ENCODE assay signal across 14 mouse cellular contexts in genomic region chr1:23168504-23168903, GRCm38 (mm10).
DNase-seq lines count a peak whose midpoint lies in the region; ATAC-seq and TF ChIP-seq lines count a peak whose summit lies in the region.
"Had no signal": no experiment of that assay in that cellular context is flagged by ENCODE, and none has a peak within 500 bp of the region (broad histone marks: within the 10 kb centered on the region; RNA-seq: fewer than 3 reads in every experiment).

No protein-coding gene starts in this region.

- TF ChIP-seq POLR2A in brain, embryonic 14.5 days (IDR thresholded peaks at IDR 0.05; ENCODE audit: borderline replicate concordance, extremely low read depth, insufficient read depth, insufficient read length, poor library complexity, severe bottlenecking): no peak

- H3K4me3 ChIP-seq in hindbrain, postnatal 0 days (ENCODE audit: low read length): no peak overlapping the region
- no peak overlapping the region for H3K4me3 ChIP-seq in hindbrain, embryonic 10.5 days
- no peak overlapping the region for H3K4me3 ChIP-seq in liver, postnatal 0 days (ENCODE audit: low read depth, low read length)
- H3K4me3 ChIP-seq in liver, embryonic 11.5 days (ENCODE audit: low read depth, low read length): no peak overlapping the region
- H3K4me3 ChIP-seq: forebrain, embryonic 10.5 days; heart, embryonic 15.5 days; hindbrain, embryonic 15.5 days; kidney, embryonic 15.5 days had no signal

- peak; percentile 14; the same call in 1 of the 2 replicates for TF ChIP-seq CTCF in hindbrain, postnatal 0 days (IDR thresholded peaks at IDR 0.05; ENCODE audit: low read depth)
- TF ChIP-seq CTCF in liver, postnatal 0 days (IDR thresholded peaks at IDR 0.05; ENCODE audit: low read depth): peak; percentile 54
- TF ChIP-seq CTCF in brain, embryonic 14.5 days (IDR thresholded peaks at IDR 0.05; ENCODE audit: borderline replicate concordance, extremely low read depth, insufficient read depth, insufficient read length): peak; percentile 6; the same call in 1 of the 2 replicates

- no peak for ATAC-seq in hindbrain, postnatal 0 days
- ATAC-seq in liver, postnatal 0 days: no peak
- ATAC-seq in liver, embryonic 11.5 days (replicated peaks; ENCODE audit: low FRiP score): no peak

- H3K4me1 ChIP-seq in hindbrain, postnatal 0 days (ENCODE audit: insufficient read depth, low read length): no peaks in the 10 kb centered on the region
- no peaks in the 10 kb centered on the region for H3K4me1 ChIP-seq in hindbrain, embryonic 10.5 days (replicated peaks)
- H3K4me1 ChIP-seq in liver, postnatal 0 days (ENCODE audit: insufficient read depth): 0 out of 2 replicates have a peak, but pooled peaks cover 2% of the 10 kb centered on the region
- H3K4me1 ChIP-seq in liver, embryonic 11.5 days (replicated peaks; ENCODE audit: control insufficient read depth, insufficient read depth, low read length): no peaks in the 10 kb centered on the region
- H3K4me1 ChIP-seq: forebrain, embryonic 10.5 days; heart, embryonic 15.5 days; hindbrain, embryonic 15.5 days; kidney, embryonic 15.5 days had no signal

- H3K27ac ChIP-seq in hindbrain, postnatal 0 days: no peak overlapping the region
- no peak overlapping the region for H3K27ac ChIP-seq in hindbrain, embryonic 10.5 days
- no peak overlapping the region for H3K27ac ChIP-seq in liver, postnatal 0 days (ENCODE audit: low read depth)
- no peak overlapping the region for H3K27ac ChIP-seq in liver, embryonic 11.5 days (ENCODE audit: low read depth, low read length)
- H3K27ac ChIP-seq: forebrain, embryonic 10.5 days; heart, embryonic 15.5 days; hindbrain, embryonic 15.5 days; kidney, embryonic 15.5 days had no signal

- no peak for TF ChIP-seq EP300 in liver, postnatal 0 days (IDR thresholded peaks at IDR 0.05; ENCODE audit: low read depth)

- H3K4me2 ChIP-seq in hindbrain, postnatal 0 days (ENCODE audit: low read depth, low read length): no peak overlapping the region
- H3K4me2 ChIP-seq in liver, postnatal 0 days (ENCODE audit: low read depth, low read length): no peak overlapping the region
- no peak overlapping the region for H3K4me2 ChIP-seq in liver, embryonic 11.5 days
- H3K4me2 ChIP-seq: heart, embryonic 15.5 days; hindbrain, embryonic 15.5 days; kidney, embryonic 15.5 days had no signal

- WGBS in hindbrain, postnatal 0 days: 93% methylated on average over 4 of the region's 4 CpGs
- WGBS in hindbrain, embryonic 10.5 days: 93% methylated on average over 4 of the region's 4 CpGs
- WGBS in liver, postnatal 0 days (ENCODE audit: insufficient replicate concordance): 79% methylated on average over 4 of the region's 4 CpGs
- WGBS in liver, embryonic 11.5 days: 81% methylated on average over 4 of the region's 4 CpGs

- no peak overlapping the region for H3K9ac ChIP-seq in hindbrain, postnatal 0 days (replicated peaks; ENCODE audit: low read length)
- H3K9ac ChIP-seq in liver, postnatal 0 days (replicated peaks): no peak overlapping the region
- H3K9ac ChIP-seq in liver, embryonic 11.5 days (ENCODE audit: low read depth, low read length): no peak overlapping the region
- H3K9ac ChIP-seq: heart, embryonic 15.5 days; hindbrain, embryonic 15.5 days; kidney, embryonic 15.5 days had no signal

- H3K27me3 ChIP-seq in hindbrain, postnatal 0 days (ENCODE audit: insufficient read depth, low read length): no peaks in the 10 kb centered on the region
- no peaks in the 10 kb centered on the region for H3K27me3 ChIP-seq in hindbrain, embryonic 10.5 days (ENCODE audit: insufficient read depth, poor library complexity, severe bottlenecking)
- no peaks in the 10 kb centered on the region for H3K27me3 ChIP-seq in liver, postnatal 0 days (ENCODE audit: insufficient read depth, low read length)
- no peaks in the 10 kb centered on the region for H3K27me3 ChIP-seq in liver, embryonic 11.5 days (replicated peaks; ENCODE audit: control insufficient read depth, insufficient read depth, low read length)
- H3K27me3 ChIP-seq: heart, embryonic 15.5 days; hindbrain, embryonic 15.5 days; kidney, embryonic 15.5 days had no signal

- no peak for DNase-seq in hindbrain, postnatal 0 days (ENCODE audit: low spot score)
- DNase-seq in hindbrain, embryonic 10.5 days (ENCODE audit: low spot score): no peak
- DNase-seq in liver, postnatal 0 days: no peak
- DNase-seq in liver, embryonic 11.5 days (ENCODE audit: low spot score): no peak
- DNase-seq in ES-CJ7 (ENCODE audit: low read depth, low spot score): peak; percentile 21
- DNase-seq in brain, embryonic 14.5 days (ENCODE audit: low read depth): no peak
- DNase-seq in cerebellum, postnatal 4 days (ENCODE audit: low spot score in 2 of 2): no peak
- DNase-seq: adrenal gland, postnatal 10 days; cerebellum, adult 2 months; midbrain, embryonic 14.5 days had no signal

- no peaks in the 10 kb centered on the region for H3K36me3 ChIP-seq in hindbrain, postnatal 0 days (ENCODE audit: insufficient read depth, low read length)
- H3K36me3 ChIP-seq in hindbrain, embryonic 10.5 days: no peaks in the 10 kb centered on the region
- no peaks in the 10 kb centered on the region for H3K36me3 ChIP-seq in liver, postnatal 0 days (replicated peaks; ENCODE audit: insufficient read depth, low read length)
- H3K36me3 ChIP-seq in liver, embryonic 11.5 days (ENCODE audit: control insufficient read depth, insufficient read depth, low read length): no peaks in the 10 kb centered on the region
- H3K36me3 ChIP-seq: forebrain, embryonic 10.5 days; heart, embryonic 15.5 days; hindbrain, embryonic 15.5 days; kidney, embryonic 15.5 days had no signal

- H3K9me3 ChIP-seq in hindbrain, postnatal 0 days (ENCODE audit: low read length): no peaks in the 10 kb centered on the region
- 0 out of 2 replicates have a peak, but pooled peaks cover 5% of the 10 kb centered on the region for H3K9me3 ChIP-seq in hindbrain, embryonic 10.5 days
- no peaks in the 10 kb centered on the region for H3K9me3 ChIP-seq in liver, postnatal 0 days (ENCODE audit: low read length)
- no peaks in the 10 kb centered on the region for H3K9me3 ChIP-seq in liver, embryonic 11.5 days (ENCODE audit: control insufficient read depth, low read length)
- H3K9me3 ChIP-seq: hindbrain, embryonic 15.5 days; kidney, embryonic 15.5 days had no signal
